Mouse (Mus musculus) neural tube, embryonic 13.5 days (tissue): ENCODE measurements around the gene Dohh. TPM values are rescaled to one million over a fixed set of nuclear protein-coding genes. Genes with fewer than 3 reads are reported as not detected.
A peak's percentile ranks its signal among the peaks of the same experiment; 100 is the strongest.

ENCODE experiments used
- ATAC-seq: fragments of 200-750 bp; cut with Nextera tagmentation; 2 replicates; pipeline ENCODE4 v1.8.0; 2017; ENCODE audit warnings: low read depth, mild to moderate bottlenecking, moderate TSS enrichment, moderate library complexity
- H3K27ac ChIP-seq: fragments of 300-500 bp; sonication (generic); replicated peaks from 2 replicates; pipeline ENCODE4 v1.5.1; 2015; ENCODE audit warnings: moderate library complexity, mild to moderate bottlenecking, inconsistent platforms
- H3K27me3 ChIP-seq: fragments of 300-500 bp; sonication (generic); 2 replicates; pipeline ENCODE4 v1.6.1; 2015; ENCODE audit warnings: mild to moderate bottlenecking, inconsistent platforms
- H3K36me3 ChIP-seq: fragments of 300-500 bp; sonication (generic); 2 replicates; pipeline ENCODE4 v1.6.1; 2015; ENCODE audit warnings: mild to moderate bottlenecking, inconsistent platforms
- H3K4me1 ChIP-seq: fragments of 300-500 bp; sonication (generic); replicated peaks from 2 replicates; pipeline ENCODE4 v1.6.1; 2015; ENCODE audit warnings: inconsistent platforms
- H3K4me2 ChIP-seq: fragments of 300-500 bp; sonication (generic); 2 replicates; pipeline ENCODE4 v1.6.1; 2015; ENCODE audit warnings: inconsistent platforms, mild to moderate bottlenecking, moderate library complexity
- H3K4me3 ChIP-seq: fragments of 300-500 bp; sonication (generic); 2 replicates; pipeline ENCODE4 v1.5.1; 2015; ENCODE audit warnings: mild to moderate bottlenecking, inconsistent platforms
- H3K9ac ChIP-seq: fragments of 300-500 bp; sonication (generic); 2 replicates; pipeline ENCODE4 v1.6.1; 2015; ENCODE audit warnings: moderate library complexity, mild to moderate bottlenecking, inconsistent platforms
- H3K9me3 ChIP-seq: fragments of 300-500 bp; sonication (generic); 2 replicates; pipeline ENCODE4 v1.6.1; 2016; ENCODE audit warnings: inconsistent platforms
- WGBS: fragments of 180-500 bp; shearing (Covaris S2); methylation state at CpG from one replicate; pipeline ENCODE4 v1.1.7; 2015; 5-methylcytosine and 5-hydroxymethylcytosine counted together
- polyA plus RNA-seq: library from polyadenylated mRNA; unstranded; fragments of >200 nt; fragmentation: Nextera tagmentation; extraction: Ambion mirVana; gene quantifications from 2 replicates; pipeline ENCODE4 v1.2.1, GENCODE M21; 2015

Dohh gene
- 72.2 and 75.2 TPM in 2 replicates for polyA plus RNA-seq

- Histone ChIP-seq H3K4me2 (peak within 1 kb of the TSS; percentile 91), H3K4me3 (peak within 1 kb of the TSS; percentile 85), H3K27me3 (no peaks in the 10 kb centered on the region), H3K9me3 (no peaks in the 10 kb centered on the region), H3K27ac (peak within 1 kb of the TSS; percentile 87), H3K36me3 (peaks cover 33% of the 10 kb centered on the region), H3K4me1 (peaks cover 18% of the 10 kb centered on the region), H3K9ac (peak within 1 kb of the TSS; percentile 83)
- ATAC-seq = peak; percentile 95
- WGBS = 10% methylated on average over 54 of the region's 54 CpGs
Observed at GRCm38 (mm10) chr10:81383802-81384604, at the start of gene Dohh, which contains the start of gene Gm48551. Gene Dohh, plus strand, starts transcription at chr10:81384428. Gene Gm48551, plus strand, starts transcription at chr10:81384466.

DNA sequence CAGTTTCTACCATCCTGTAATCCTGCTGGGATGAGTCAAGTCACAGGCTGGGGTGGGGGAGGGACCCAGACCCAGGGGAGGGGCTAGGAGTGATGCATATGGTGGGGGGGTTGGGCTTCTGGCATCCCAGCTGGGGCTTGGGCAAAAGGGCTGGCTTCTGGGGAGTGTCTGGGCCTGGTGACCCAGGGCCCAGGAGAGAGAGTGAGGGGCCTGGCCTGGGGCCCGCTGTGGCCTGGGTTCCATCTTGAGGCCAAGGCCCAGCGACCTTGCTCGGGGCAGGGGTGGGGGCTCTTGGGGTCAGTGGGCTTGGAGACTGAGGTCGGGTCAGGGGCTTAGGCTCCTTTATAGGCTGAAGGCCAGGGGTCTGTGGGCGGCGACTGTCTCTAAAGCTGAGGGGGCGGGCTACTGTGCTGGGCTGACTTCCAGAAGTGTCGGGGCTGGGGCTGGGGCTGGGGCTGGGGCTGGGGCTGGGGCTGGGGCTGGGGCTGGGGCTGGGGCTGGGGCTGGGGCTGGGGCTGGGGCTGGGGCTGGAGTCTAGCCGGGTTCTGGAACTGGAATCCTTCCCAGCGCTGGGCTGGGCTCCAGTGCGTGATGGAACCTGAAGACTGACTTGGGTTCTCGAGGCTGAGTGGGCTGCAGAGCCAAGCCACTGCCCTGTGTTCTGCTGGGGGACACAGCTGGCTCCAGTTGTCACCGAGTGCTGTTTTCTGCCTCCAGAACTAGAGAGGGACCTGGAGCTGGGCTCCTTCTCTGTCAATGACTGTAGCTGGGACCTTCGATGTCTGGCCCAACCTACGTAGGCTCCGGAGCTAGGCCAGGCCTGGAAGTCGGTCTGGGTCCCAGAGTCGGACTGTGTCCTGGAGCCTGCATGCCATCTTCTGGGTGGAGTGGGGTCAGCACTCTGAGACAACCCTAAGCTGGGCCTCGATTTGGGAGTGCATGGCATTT, 48.6 kb upstream of the Dohh start:
- Histone ChIP-seq H3K9ac (peak overlapping the region; percentile 41; the same call in 1 of the 2 replicates), H3K27me3 (peaks cover 64% of the 10 kb centered on the region), H3K36me3 (no peaks in the 10 kb centered on the region), H3K4me3 (no peak overlapping the region), H3K27ac (peak overlapping the region; percentile 28; the same call in 1 of the 2 replicates), H3K4me1 (peaks cover 4% of the 10 kb centered on the region; the same call in 1 of the 2 replicates), H3K4me2 (no peak overlapping the region), H3K9me3 (no peaks in the 10 kb centered on the region)
- ATAC-seq = 0 out of 2 replicates have a peak, but pooled peaks have one; percentile 33
- 42% methylated on average over 18 of the region's 19 CpGs for WGBS

DNA sequence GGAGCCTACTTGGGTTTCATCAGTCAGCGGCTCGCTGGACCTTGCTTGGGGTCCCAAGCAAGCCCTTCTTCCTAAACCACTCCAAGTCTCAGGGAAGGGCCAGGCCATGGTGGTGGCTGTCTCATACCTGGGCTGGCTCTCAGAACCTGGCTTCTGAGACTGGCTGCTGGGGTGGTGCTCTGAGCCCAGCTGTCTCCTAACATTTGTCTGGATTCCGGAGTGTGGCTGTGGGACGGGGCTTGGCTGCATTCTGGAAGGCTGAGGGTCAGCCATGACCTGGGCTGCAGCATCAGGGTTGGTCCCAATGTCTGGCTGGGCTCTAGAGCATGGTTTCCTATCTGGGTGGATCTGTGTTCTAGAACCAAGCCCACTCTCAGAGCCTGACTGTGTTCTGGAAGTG, 47.7 kb upstream of the Dohh start:
- Histone ChIP-seq H3K9me3 (no peaks in the 10 kb centered on the region), H3K36me3 (no peaks in the 10 kb centered on the region), H3K4me3 (no peak overlapping the region), H3K4me1 (peaks cover 4% of the 10 kb centered on the region; the same call in 1 of the 2 replicates), H3K27ac (no peak overlapping the region), H3K9ac (no peak overlapping the region), H3K27me3 (peaks cover 71% of the 10 kb centered on the region), H3K4me2 (no peak overlapping the region)
- WGBS = 96% methylated on average over 4 of the region's 4 CpGs
- no peak for ATAC-seq

DNA sequence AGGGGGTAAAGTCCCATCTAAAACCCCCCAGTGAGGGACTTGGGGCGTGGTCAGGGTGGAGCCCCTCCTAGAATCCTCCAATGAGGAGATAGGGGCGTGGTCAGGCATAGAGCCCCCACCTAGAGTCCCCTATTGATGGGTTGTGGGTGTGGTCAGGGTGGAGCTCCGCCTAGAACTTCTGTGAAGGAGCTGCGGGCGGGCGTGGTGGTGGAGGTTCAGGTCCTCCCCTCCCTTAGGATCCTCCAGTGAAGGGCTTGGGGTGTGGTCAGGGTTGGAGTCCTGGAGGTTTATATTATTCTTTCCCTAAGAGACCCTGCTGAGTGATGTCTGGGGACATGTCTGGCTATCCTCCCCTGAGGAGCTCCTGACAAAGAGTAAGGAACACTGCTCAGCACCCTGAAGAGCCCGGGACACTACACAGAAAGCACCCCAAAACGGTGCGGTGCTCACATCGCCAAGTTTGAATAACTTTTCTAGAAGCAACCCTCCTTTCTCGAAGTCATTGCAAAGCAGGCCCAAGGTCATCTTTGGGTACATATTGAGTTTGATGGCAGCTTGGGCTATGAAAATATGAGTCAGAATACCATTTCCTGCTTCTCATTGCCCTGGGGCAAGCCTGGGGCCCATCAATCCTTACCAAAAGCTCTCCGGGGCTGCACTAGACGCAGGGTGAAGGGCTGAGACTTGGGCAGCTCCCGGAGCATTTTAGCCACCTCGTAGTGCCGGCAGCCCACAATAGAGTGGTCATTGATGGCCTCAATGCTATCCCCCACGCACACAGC, 43.5 kb upstream of the Dohh start:
- ATAC-seq = no peak
- Histone ChIP-seq H3K4me3 (no peak overlapping the region), H3K27ac (no peak overlapping the region), H3K36me3 (no peaks in the 10 kb centered on the region), H3K9me3 (no peaks in the 10 kb centered on the region), H3K27me3 (peaks cover 81% of the 10 kb centered on the region), H3K4me1 (peaks cover 8% of the 10 kb centered on the region), H3K4me2 (no peak overlapping the region), H3K9ac (no peak overlapping the region)
- 34% methylated on average over 17 of the region's 17 CpGs for WGBS

DNA sequence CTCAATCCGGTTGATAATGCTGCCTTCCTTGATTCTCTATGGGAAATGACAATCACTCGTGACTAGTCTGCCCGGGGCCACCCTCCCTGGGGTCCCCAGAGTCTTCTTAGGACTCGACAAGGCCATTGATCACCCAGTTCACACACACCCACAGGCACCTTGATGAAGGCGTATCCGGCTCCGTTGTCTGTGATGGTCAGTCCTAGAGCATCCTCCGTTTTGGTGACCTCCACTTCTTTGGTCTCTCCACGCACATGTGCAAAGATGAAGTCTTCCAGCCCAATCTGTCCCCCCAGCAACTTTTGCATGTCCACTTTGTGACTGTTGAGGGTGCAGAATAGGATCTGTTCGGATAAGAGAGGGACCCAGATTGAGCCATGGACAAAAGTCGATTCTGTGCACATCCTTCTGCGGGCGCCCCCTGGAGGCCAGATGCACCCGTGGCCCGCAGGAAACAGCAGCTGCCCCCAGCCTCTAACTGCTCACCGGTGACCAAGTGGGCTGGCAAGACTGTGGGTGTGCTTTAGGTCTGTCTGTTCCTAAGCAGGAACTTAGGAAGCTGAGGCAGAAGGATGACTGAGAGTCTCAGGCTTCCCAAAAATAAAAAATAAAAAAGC, 42.8 kb upstream of the Dohh start:
- 36% methylated on average over 16 of the region's 16 CpGs for WGBS
- Histone ChIP-seq H3K36me3 (no peaks in the 10 kb centered on the region), H3K4me3 (no peak overlapping the region), H3K9me3 (no peaks in the 10 kb centered on the region), H3K4me2 (no peak overlapping the region), H3K4me1 (peaks cover 10% of the 10 kb centered on the region), H3K9ac (no peak overlapping the region), H3K27me3 (peaks cover 83% of the 10 kb centered on the region), H3K27ac (no peak overlapping the region)
- ATAC-seq = no peak

DNA sequence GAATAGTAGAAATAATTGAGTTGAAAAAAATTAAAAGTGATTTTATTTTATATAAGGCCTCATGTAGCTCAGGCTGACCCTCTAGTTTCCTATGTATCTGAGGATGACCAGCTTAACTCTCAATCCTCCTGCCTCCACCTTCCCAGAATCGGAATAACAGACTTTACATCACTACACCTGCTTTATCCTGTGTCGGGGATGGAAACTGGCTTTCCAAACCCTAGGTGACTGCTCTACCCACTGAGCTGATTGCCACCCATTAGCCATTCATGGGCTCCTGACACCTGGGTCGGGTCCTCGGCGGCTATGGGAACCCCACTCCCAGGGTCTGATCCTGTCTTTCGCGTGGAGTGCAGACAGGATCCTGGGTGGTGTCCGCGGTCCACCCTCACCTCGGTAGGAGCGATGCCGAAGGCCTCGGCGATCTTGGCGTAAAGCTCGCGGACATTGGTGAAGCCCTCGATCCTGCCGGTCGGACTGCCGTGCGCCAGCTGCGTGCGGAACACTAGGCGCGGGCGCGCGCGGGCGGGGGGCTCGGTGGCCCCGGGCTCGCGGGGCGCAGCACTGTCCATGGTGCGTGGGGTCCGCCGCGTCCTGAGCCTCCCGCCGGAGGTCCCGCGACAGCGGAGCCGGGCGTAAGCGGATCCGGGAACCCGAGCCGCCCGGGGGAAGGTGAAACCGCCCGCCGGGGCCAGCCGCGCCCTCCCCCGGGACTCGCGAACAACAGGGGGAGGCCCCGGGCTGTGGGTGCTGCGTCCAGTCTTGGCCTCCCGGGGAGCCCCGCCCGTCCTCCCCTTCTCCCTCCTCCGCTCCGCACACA, 41.3 kb upstream of the Dohh start, which contains the start of gene Gipc3:
Gene Gipc3 (minus strand): TSS at position 581 of the 820 bp plus-strand sequence.
- Histone ChIP-seq H3K4me2 (peak within 1 kb of the TSS; percentile 68), H3K36me3 (no peaks in the 10 kb centered on the region), H3K9me3 (no peaks in the 10 kb centered on the region), H3K4me1 (peaks cover 19% of the 10 kb centered on the region), H3K27me3 (peaks cover 83% of the 10 kb centered on the region), H3K27ac (no peak within 1 kb of the TSS), H3K4me3 (peak within 1 kb of the TSS; percentile 43), H3K9ac (peak within 1 kb of the TSS; percentile 65)
- no peak for ATAC-seq
- 5% methylated on average over 66 of the region's 67 CpGs for WGBS

- H3K36me3 ChIP-seq = no peaks in the 10 kb centered on the region
- peaks cover 27% of the 10 kb centered on the region for H3K4me1 ChIP-seq
- no peak overlapping the region for H3K4me3 ChIP-seq
- H3K27ac ChIP-seq = no peak overlapping the region
- no peak overlapping the region for H3K4me2 ChIP-seq
- ATAC-seq = no peak
- no peak overlapping the region for H3K9ac ChIP-seq
- WGBS = 58% methylated on average over 8 of the region's 8 CpGs
- no peaks in the 10 kb centered on the region for H3K9me3 ChIP-seq
- H3K27me3 ChIP-seq = peaks cover 74% of the 10 kb centered on the region
Observed at GRCm38 (mm10) chr10:81344421-81345161, 39.6 kb upstream of the Dohh start.

DNA sequence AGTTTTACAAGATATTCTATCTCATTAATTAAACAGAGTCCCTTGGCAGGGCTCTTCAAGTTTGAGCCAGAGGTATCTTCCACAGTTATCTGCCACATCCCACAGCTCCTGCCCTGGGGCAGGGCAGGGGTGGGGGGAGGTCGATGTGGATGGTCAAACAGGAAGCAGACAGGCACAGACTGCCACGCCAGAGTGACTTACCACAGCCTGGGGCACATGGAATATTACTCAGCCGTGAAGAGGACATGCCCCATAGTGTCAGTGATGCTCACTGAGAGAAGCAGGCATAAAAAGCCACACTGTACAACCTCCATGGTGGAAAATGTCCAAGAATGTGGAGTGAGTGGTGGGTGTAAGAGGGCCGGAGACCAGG, 39.1 kb upstream of the Dohh start:
- H3K9me3 ChIP-seq = no peaks in the 10 kb centered on the region
- WGBS = 90% methylated on average over 4 of the region's 4 CpGs
- peaks cover 32% of the 10 kb centered on the region for H3K4me1 ChIP-seq
- H3K27me3 ChIP-seq = peaks cover 70% of the 10 kb centered on the region
- ATAC-seq = no peak
- H3K27ac ChIP-seq = no peak overlapping the region
- no peak overlapping the region for H3K9ac ChIP-seq
- no peak overlapping the region for H3K4me2 ChIP-seq
- H3K36me3 ChIP-seq = no peaks in the 10 kb centered on the region
- H3K4me3 ChIP-seq = no peak overlapping the region

DNA sequence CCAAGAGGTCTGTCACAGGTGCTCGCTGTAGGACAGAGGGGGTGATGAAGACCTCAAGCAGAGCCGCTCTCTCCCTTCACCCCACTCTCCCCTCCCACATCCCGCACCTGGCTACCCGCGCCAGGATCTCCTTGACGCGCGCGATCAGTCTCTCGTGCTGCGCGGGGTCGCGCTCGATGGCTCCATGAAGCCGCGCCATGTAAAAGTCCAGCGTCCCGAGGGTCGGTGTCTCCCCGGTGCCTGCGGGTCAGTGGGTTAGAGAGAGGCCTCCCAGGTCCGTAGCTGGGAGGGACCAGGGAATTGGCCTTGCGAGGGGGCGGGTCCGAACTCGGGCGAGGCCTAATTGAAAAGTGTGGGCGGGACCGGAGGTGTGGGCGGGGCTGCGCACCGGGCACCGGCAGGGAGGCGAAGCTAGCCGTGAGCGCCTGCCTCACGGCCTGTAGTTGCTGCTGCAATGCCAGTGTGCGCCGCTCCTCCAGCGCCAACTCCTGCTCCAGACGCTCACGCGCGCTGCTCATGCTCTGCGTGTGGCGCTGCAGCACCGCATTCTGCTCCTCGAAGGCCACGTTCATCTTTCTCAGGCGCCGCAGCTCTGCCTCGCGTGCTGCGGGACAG, 37.7 kb upstream of the Dohh start:
- peaks cover 56% of the 10 kb centered on the region for H3K27me3 ChIP-seq
- H3K9ac ChIP-seq = peak overlapping the region; percentile 53; the same call in 1 of the 2 replicates
- peak overlapping the region; percentile 29 for H3K4me3 ChIP-seq
- WGBS = 6% methylated on average over 55 of the region's 55 CpGs
- no peaks in the 10 kb centered on the region for H3K9me3 ChIP-seq
- no peak for ATAC-seq
- no peak overlapping the region; the same call in 1 of the 2 replicates for H3K27ac ChIP-seq
- H3K4me2 ChIP-seq = peak overlapping the region; percentile 53
- H3K4me1 ChIP-seq = peaks cover 38% of the 10 kb centered on the region
- H3K36me3 ChIP-seq = no peaks in the 10 kb centered on the region

- Histone ChIP-seq H3K36me3 (no peaks in the 10 kb centered on the region), H3K4me2 (peak overlapping the region; percentile 85), H3K27me3 (peaks cover 31% of the 10 kb centered on the region), H3K4me1 (peaks cover 30% of the 10 kb centered on the region), H3K9me3 (no peaks in the 10 kb centered on the region), H3K9ac (peak overlapping the region; percentile 80), H3K4me3 (peak overlapping the region; percentile 66), H3K27ac (no peak overlapping the region)
- 4% methylated on average over 12 of the region's 12 CpGs for WGBS
- ATAC-seq = no peak
Observed at GRCm38 (mm10) chr10:81349146-81349545, 35.1 kb upstream of the Dohh start.
